In genomic region chr15:36965743-36966142, GRCm38 (mm10) we compare ENCODE assay signal across 19 mouse cellular contexts. TPM values are rescaled to one million over a fixed set of nuclear protein-coding genes. Genes with fewer than 3 reads are reported as not detected.
DNase-seq lines count a peak whose midpoint lies in the region; ATAC-seq lines count a peak whose summit lies in the region.
"Had no signal": no experiment of that assay in that cellular context is flagged by ENCODE, and none has a peak within 500 bp of the region (broad histone marks: within the 10 kb centered on the region; RNA-seq: fewer than 3 reads in every experiment).

No protein-coding gene starts in this region.

- no peaks in the 10 kb centered on the region for H3K4me1 ChIP-seq in kidney, embryonic 16.5 days (ENCODE audit: insufficient read depth, low read length)

- no peaks in the 10 kb centered on the region for H3K9me3 ChIP-seq in kidney, embryonic 16.5 days (ENCODE audit: low read length)
- H3K9me3 ChIP-seq: embryonic facial prominence, embryonic 15.5 days; forebrain, embryonic 10.5 days; intestine, embryonic 15.5 days; midbrain, embryonic 10.5 days had no signal

- ATAC-seq in kidney, embryonic 16.5 days (ENCODE audit: low FRiP score, low TSS enrichment): no peak
- ATAC-seq: forebrain, embryonic 16.5 days; intestine, embryonic 15.5 days had no signal

- no peak overlapping the region for H3K4me3 ChIP-seq in kidney, embryonic 16.5 days (ENCODE audit: low read length)
- H3K4me3 ChIP-seq: embryonic facial prominence, embryonic 15.5 days; forebrain, embryonic 10.5 days; heart, embryonic 13.5 days; intestine, embryonic 15.5 days; midbrain, embryonic 10.5 days had no signal

- WGBS in kidney, embryonic 16.5 days: 90% methylated on average over 4 of the region's 4 CpGs

- H3K27me3 ChIP-seq in kidney, embryonic 16.5 days (ENCODE audit: insufficient read depth, low read length): no peaks in the 10 kb centered on the region
- H3K27me3 ChIP-seq: embryonic facial prominence, embryonic 15.5 days; heart, embryonic 13.5 days; intestine, embryonic 15.5 days had no signal

- DNase-seq in thymus, postnatal 25 days: peak; percentile 17
- DNase-seq in thymus, adult 18-20 months: no peak
- peak; percentile 40 for DNase-seq in MEL-GATA-1-ER (ENCODE audit: extremely low read depth, low read depth)
- DNase-seq in induced T-regulatory cell, adult 2 months (ENCODE audit: low read depth): peak; percentile 40
- no peak for DNase-seq in cerebellum, adult 9-10 months
- DNase-seq in layer of hippocampus, postnatal 25 days (ENCODE audit: extremely low spot score in 1 of 2, low spot score in 1 of 2): no peak
- DNase-seq: kidney, adult 8-10 months; lung, postnatal 4 days; right cerebral cortex, postnatal 14 days; thymus, postnatal 4 days had no signal

- no peak overlapping the region for H3K9ac ChIP-seq in kidney, embryonic 16.5 days (replicated peaks; ENCODE audit: low read length)
- H3K9ac ChIP-seq: embryonic facial prominence, embryonic 15.5 days; heart, embryonic 13.5 days; intestine, embryonic 15.5 days had no signal

- H3K27ac ChIP-seq in kidney, embryonic 16.5 days (ENCODE audit: low read length): no peak overlapping the region
- H3K27ac ChIP-seq: embryonic facial prominence, embryonic 15.5 days; heart, embryonic 13.5 days; intestine, embryonic 15.5 days; stomach, postnatal 0 days had no signal

- H3K4me2 ChIP-seq in kidney, embryonic 16.5 days (replicated peaks; ENCODE audit: low read depth, low read length): no peak overlapping the region
- H3K4me2 ChIP-seq: embryonic facial prominence, embryonic 15.5 days; heart, embryonic 13.5 days; hindbrain, embryonic 14.5 days; intestine, embryonic 15.5 days had no signal

- H3K36me3 ChIP-seq in kidney, embryonic 16.5 days (ENCODE audit: insufficient read depth, low read length): no peaks in the 10 kb centered on the region
- H3K36me3 ChIP-seq: embryonic facial prominence, embryonic 15.5 days; forebrain, embryonic 10.5 days; heart, embryonic 13.5 days; intestine, embryonic 15.5 days; midbrain, embryonic 10.5 days had no signal

RNA-seq across cellular contexts. Expression of gene Zfp706, which starts 41.8 kb away (rescaled TPM):
- 403 and 418 TPM in 2 replicates for polyA plus RNA-seq in kidney, embryonic 16.5 days (2015; fragmentation: Nextera tagmentation; extraction: Ambion mirVana)
- total RNA-seq in layer of hippocampus, postnatal 25 days (2021): 100 to 1,000 TPM; 290 to 309 TPM

Comparison
In these comparisons a context has a peak if more than half of its experiments do, and no peak if none do; other contexts are left out.
1. DNase-seq: peak in thymus, postnatal 25 days (single experiment), MEL-GATA-1-ER (single experiment) and induced T-regulatory cell, adult 2 months (single experiment); none in thymus, adult 18-20 months (0 of 2), cerebellum, adult 9-10 months (single experiment) and layer of hippocampus, postnatal 25 days (0 of 2).